Mouse (Mus musculus) neural tube, embryonic 12.5 days (tissue): ENCODE measurements around the gene Iglon5. TPM values are rescaled to one million over a fixed set of nuclear protein-coding genes. Genes with fewer than 3 reads are reported as not detected.
A peak's percentile ranks its signal among the peaks of the same experiment; 100 is the strongest.

ENCODE experiments used
- ATAC-seq: fragments of 200-750 bp; cut with Nextera tagmentation; 2 replicates; pipeline ENCODE4 v1.8.0; 2017; ENCODE audit warnings: low read depth, mild to moderate bottlenecking, moderate TSS enrichment, moderate library complexity; ENCODE audit not compliant: low FRiP score
- H3K27ac ChIP-seq: fragments of 300-500 bp; sonication (generic); 2 replicates; pipeline ENCODE4 v1.5.1; 2016
- H3K27me3 ChIP-seq: fragments of 300-500 bp; sonication (generic); replicated peaks from 2 replicates; pipeline ENCODE4 v1.6.1; 2016; ENCODE audit warnings: mild to moderate bottlenecking
- H3K36me3 ChIP-seq: fragments of 300-500 bp; sonication (generic); 2 replicates; pipeline ENCODE4 v1.6.1; 2016; ENCODE audit warnings: mild to moderate bottlenecking
- H3K4me1 ChIP-seq: fragments of 300-500 bp; sonication (generic); 2 replicates; pipeline ENCODE4 v1.6.1; 2016
- H3K4me2 ChIP-seq: fragments of 300-500 bp; sonication (generic); replicated peaks from 2 replicates; pipeline ENCODE4 v1.6.1; 2016; ENCODE audit warnings: mild to moderate bottlenecking
- H3K4me3 ChIP-seq: fragments of 300-500 bp; sonication (generic); 2 replicates; pipeline ENCODE4 v1.5.1; 2016
- H3K9ac ChIP-seq: fragments of 300-500 bp; sonication (generic); 2 replicates; pipeline ENCODE4 v1.6.1; 2016; ENCODE audit warnings: mild to moderate bottlenecking
- H3K9me3 ChIP-seq: fragments of 300-500 bp; sonication (generic); 2 replicates; pipeline ENCODE4 v1.6.1; 2016; ENCODE audit warnings: mild to moderate bottlenecking
- WGBS: fragments of 180-500 bp; shearing (Covaris S2); methylation state at CpG from one replicate; pipeline ENCODE4 v1.1.7; 2016; 5-methylcytosine and 5-hydroxymethylcytosine counted together
- polyA plus RNA-seq: library from polyadenylated mRNA; unstranded; fragments of >200 nt; fragmentation: Nextera tagmentation; extraction: Ambion mirVana; gene quantifications from 2 replicates; pipeline ENCODE4 v1.2.1, GENCODE M21; 2016

Gene Iglon5
- polyA plus RNA-seq, 1 experiment from 2014 or later: 4.0 TPM

DNA sequence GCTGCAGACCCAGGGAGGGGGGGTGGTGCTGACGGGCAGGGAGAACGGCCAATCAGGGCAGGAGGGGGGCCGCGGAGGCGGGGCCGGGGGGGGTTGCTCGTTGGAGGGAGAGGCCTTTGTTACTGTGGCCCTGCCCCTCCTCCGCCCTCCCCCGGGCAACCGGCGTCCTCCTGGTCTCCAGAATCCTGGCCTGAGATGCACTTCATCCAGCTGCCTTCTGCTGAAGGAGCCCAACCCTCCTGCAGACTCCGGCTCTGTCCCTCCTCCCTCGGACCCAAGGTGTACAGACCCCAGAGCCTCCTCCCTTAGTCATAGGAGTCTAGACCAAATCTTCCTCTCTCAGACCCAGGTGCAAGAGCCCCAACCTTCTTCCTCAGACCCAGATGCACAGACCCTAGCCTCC is 308 bp upstream of the Iglon5 start:
- 0% methylated on average over 7 of the region's 13 CpGs for WGBS
- peak; percentile 91 for ATAC-seq
- H3K27me3 ChIP-seq: 0 out of 2 replicates have a peak, but pooled peaks cover 8% of the 10 kb centered on the region
- peaks cover 12% of the 10 kb centered on the region; the same call in 1 of the 2 replicates for H3K4me1 ChIP-seq
- H3K4me2 ChIP-seq: peak overlapping the region; percentile 79
- peak overlapping the region; percentile 57; the same call in 1 of the 2 replicates for H3K27ac ChIP-seq
- H3K36me3 ChIP-seq: no peaks in the 10 kb centered on the region
- peak overlapping the region; percentile 63 for H3K4me3 ChIP-seq
- H3K9ac ChIP-seq: peak overlapping the region; percentile 83
- H3K9me3 ChIP-seq: no peaks in the 10 kb centered on the region

DNA sequence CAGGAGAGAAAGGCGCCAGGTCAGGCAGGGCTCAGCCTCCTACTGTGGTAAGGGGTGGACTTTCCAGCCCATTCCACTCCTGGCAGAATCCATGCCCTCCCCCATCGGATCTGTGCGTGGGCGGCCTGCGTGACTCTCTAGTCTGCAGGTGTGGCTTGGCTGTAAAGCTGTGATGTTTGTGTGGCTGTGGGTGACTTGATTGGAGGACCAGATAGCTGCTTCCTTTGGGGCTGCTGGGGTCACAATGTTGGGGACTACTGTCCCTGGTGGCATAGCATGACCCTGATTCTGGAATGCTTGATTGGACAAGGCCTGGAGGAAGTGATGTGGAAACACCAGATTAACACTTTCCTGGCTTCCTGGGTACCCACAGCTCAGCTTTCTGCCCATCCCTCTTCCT is 1.2 kb downstream of the Iglon5 start:
- no peaks in the 10 kb centered on the region for H3K36me3 ChIP-seq
- WGBS: 44% methylated on average over 5 of the region's 5 CpGs
- peak overlapping the region; percentile 79 for H3K4me2 ChIP-seq
- H3K9me3 ChIP-seq: no peaks in the 10 kb centered on the region
- peak overlapping the region; percentile 83; the same call in 1 of the 2 replicates for H3K9ac ChIP-seq
- no peak for ATAC-seq
- H3K27me3 ChIP-seq: 0 out of 2 replicates have a peak, but pooled peaks cover 5% of the 10 kb centered on the region
- H3K27ac ChIP-seq: no peak overlapping the region
- H3K4me1 ChIP-seq: peaks cover 12% of the 10 kb centered on the region; the same call in 1 of the 2 replicates
- peak overlapping the region; percentile 63 for H3K4me3 ChIP-seq

GRCm38 (mm10) chr7:43483236-43483635 is 6.6 kb downstream of the Iglon5 start:
- H3K4me3 ChIP-seq: no peak overlapping the region
- peaks cover 16% of the 10 kb centered on the region for H3K4me1 ChIP-seq
- peaks cover 6% of the 10 kb centered on the region; the same call in 1 of the 2 replicates for H3K36me3 ChIP-seq
- H3K4me2 ChIP-seq: no peak overlapping the region
- 18% methylated on average over 10 of the region's 10 CpGs for WGBS
- no peak overlapping the region for H3K9ac ChIP-seq
- no peaks in the 10 kb centered on the region for H3K9me3 ChIP-seq
- ATAC-seq: no peak
- peaks cover 13% of the 10 kb centered on the region for H3K27me3 ChIP-seq
- H3K27ac ChIP-seq: no peak overlapping the region

- Histone ChIP-seq H3K9me3 (no peaks in the 10 kb centered on the region), H3K9ac (0 out of 2 replicates have a peak overlapping the region, but pooled peaks have one; percentile 13), H3K27ac (no peak overlapping the region), H3K4me1 (peaks cover 16% of the 10 kb centered on the region), H3K4me3 (no peak overlapping the region), H3K27me3 (peaks cover 24% of the 10 kb centered on the region), H3K4me2 (no peak overlapping the region; the same call in 1 of the 2 replicates), H3K36me3 (peaks cover 6% of the 10 kb centered on the region; the same call in 1 of the 2 replicates)
- peak; percentile 87 for ATAC-seq
- 48% methylated on average over 8 of the region's 8 CpGs for WGBS
These were observed 7.7 kb downstream of the Iglon5 start for GRCm38 (mm10) chr7:43482090-43482716.

DNA sequence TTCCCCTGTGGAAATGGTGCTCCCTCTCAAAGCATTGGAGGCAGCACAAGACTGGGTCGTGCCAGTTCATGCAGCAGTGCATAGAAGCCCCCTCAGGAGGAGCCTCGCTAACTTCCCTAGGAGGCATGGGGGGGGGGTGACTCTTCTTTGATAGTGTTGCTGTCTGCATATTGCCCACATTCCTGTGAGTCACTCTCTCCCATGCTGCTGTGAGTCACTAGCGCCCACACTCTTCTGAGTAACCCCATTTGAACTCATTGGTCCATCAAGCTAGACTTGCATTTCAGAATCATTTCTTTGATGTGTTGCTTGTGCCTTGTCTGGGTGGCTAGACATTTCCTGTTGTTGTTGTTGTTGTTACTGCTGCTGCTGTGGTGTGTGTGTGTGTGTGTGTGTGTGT is 8.7 kb downstream of the Iglon5 start:
- 82% methylated on average over 3 of the region's 3 CpGs for WGBS
- no peak overlapping the region for H3K27ac ChIP-seq
- H3K27me3 ChIP-seq: peaks cover 34% of the 10 kb centered on the region
- peaks cover 6% of the 10 kb centered on the region; the same call in 1 of the 2 replicates for H3K36me3 ChIP-seq
- H3K9me3 ChIP-seq: no peaks in the 10 kb centered on the region
- H3K4me2 ChIP-seq: no peak overlapping the region
- no peak overlapping the region for H3K9ac ChIP-seq
- no peak overlapping the region for H3K4me3 ChIP-seq
- no peak for ATAC-seq
- H3K4me1 ChIP-seq: peaks cover 16% of the 10 kb centered on the region

GRCm38 (mm10) chr7:43476376-43476775 is 13.5 kb downstream of the Iglon5 start:
- no peak overlapping the region for H3K27ac ChIP-seq
- ATAC-seq: peak; percentile 22; the same call in 1 of the 2 replicates
- H3K9me3 ChIP-seq: no peaks in the 10 kb centered on the region
- no peak overlapping the region for H3K9ac ChIP-seq
- H3K27me3 ChIP-seq: peaks cover 60% of the 10 kb centered on the region
- peaks cover 14% of the 10 kb centered on the region; the same call in 1 of the 2 replicates for H3K36me3 ChIP-seq
- no peak overlapping the region for H3K4me3 ChIP-seq
- H3K4me2 ChIP-seq: no peak overlapping the region
- H3K4me1 ChIP-seq: no peaks in the 10 kb centered on the region
- 3% methylated on average over 13 of the region's 13 CpGs for WGBS

DNA sequence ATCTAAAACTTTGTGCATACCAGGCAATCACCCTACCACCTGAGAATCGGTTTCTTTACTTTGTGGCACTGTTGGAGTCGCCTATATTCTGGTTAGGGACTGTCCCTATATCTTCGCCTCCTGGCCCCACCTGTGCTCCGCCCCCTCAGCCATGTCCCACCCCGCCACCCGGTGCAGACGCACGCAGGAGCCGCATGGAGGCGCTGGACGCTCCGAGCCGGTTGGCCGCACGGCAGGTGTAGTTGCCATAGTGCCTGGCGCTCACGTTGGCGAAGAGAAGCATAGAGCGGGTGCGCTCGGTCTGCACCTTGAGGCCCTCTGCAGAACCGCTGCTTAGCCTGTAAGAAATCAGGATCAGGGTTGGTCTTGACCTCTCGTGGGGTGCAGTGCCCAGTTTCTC is 14.2 kb downstream of the Iglon5 start:
- Histone ChIP-seq H3K9me3 (no peaks in the 10 kb centered on the region), H3K27ac (no peak overlapping the region), H3K9ac (no peak overlapping the region), H3K27me3 (peaks cover 60% of the 10 kb centered on the region), H3K4me1 (no peaks in the 10 kb centered on the region), H3K4me3 (no peak overlapping the region), H3K36me3 (peaks cover 14% of the 10 kb centered on the region; the same call in 1 of the 2 replicates), H3K4me2 (no peak overlapping the region)
- no peak for ATAC-seq
- WGBS: 7% methylated on average over 23 of the region's 23 CpGs

GRCm38 (mm10) chr7:43470373-43470772 is 19.5 kb downstream of the Iglon5 start:
- Histone ChIP-seq H3K27ac (no peak overlapping the region), H3K4me3 (no peak overlapping the region), H3K4me1 (peaks cover 6% of the 10 kb centered on the region; the same call in 1 of the 2 replicates), H3K9ac (no peak overlapping the region), H3K36me3 (peaks cover 8% of the 10 kb centered on the region; the same call in 1 of the 2 replicates), H3K4me2 (no peak overlapping the region), H3K27me3 (peaks cover 26% of the 10 kb centered on the region), H3K9me3 (no peaks in the 10 kb centered on the region)
- no peak for ATAC-seq
- 39% methylated on average over 8 of the region's 8 CpGs for WGBS

DNA sequence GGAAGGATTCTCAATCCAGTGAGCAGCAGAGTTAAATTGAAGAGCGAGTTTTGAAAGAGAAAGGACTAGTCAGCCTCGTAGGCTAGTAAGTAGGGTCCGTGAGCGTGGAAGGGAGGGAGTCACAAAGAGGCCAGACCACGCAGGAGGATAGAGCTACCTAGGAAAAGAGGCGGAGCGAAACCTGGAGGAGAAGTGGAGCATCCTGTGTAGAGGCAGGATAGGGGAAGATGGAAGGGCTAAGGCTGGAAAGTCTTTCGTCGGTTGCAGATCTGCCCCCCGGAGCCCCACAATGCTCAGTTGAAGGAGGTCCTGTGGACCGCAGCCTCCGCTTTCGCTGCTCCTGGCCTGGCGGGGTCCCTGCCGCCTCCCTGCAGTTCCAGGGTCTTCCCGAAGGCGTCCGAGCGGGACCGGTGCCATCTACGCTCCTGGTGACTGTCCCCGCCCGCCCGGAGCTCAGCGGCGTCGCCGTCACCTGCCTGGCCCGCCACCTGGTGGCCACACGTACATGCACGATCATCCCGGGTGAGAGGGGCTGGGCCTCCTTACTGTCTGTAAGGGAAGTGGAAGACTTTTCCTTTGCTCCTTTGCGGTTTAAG is 23.7 kb downstream of the Iglon5 start:
- Histone ChIP-seq H3K9ac (peak overlapping the region; percentile 40; the same call in 1 of the 2 replicates), H3K27ac (no peak overlapping the region), H3K4me3 (peak overlapping the region; percentile 41), H3K4me2 (peak overlapping the region; percentile 79), H3K4me1 (peaks cover 12% of the 10 kb centered on the region; the same call in 1 of the 2 replicates), H3K27me3 (peaks cover 27% of the 10 kb centered on the region), H3K36me3 (no peaks in the 10 kb centered on the region), H3K9me3 (no peaks in the 10 kb centered on the region)
- under 1% methylated on average over 33 of the region's 33 CpGs for WGBS
- ATAC-seq: peak; percentile 68

DNA sequence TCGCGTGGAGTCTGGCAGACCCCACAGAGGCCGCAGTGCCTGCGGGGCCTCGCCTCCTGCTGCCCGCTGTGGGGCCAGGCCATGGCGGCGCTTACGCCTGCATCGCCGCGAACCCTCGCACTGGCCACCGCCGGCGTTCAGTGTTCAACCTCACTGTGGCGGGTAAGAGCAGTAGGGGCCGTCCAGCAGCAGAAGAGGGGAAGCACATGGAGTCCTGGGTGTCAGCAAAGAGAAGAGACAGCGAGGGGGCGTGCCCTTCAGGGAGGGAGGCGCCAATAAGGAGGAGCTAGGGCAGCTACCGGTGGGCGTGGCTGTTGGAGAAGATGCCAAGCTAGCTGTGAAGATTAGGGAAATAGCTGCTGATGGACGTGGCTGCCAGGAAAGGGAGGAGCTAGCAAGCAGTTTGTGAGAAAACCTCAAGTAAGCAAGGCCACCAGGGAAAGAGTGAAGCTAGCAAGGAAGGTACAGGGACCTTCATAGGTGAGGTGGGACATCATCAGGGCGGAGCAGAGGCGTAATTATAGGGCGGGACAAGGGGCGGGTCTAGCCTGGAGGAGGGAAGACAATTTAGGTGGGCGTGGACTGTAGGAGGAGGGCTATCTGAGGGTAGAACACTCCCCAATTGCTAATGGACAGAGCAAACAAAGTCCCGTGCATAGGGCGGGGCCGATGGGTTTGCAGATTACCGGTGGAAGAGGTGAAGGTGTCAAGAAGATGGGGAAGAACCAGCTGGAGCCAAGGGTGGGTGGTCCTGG is 24.4 kb downstream of the Iglon5 start:
- H3K36me3 ChIP-seq: no peaks in the 10 kb centered on the region
- peaks cover 12% of the 10 kb centered on the region; the same call in 1 of the 2 replicates for H3K4me1 ChIP-seq
- no peak overlapping the region for H3K27ac ChIP-seq
- ATAC-seq: peak; percentile 79
- H3K9me3 ChIP-seq: no peaks in the 10 kb centered on the region
- under 1% methylated on average over 33 of the region's 33 CpGs for whole genome bisulfite sequencing
- peak overlapping the region; percentile 41 for H3K4me3 ChIP-seq
- peaks cover 27% of the 10 kb centered on the region for H3K27me3 ChIP-seq
- peak overlapping the region; percentile 79 for H3K4me2 ChIP-seq
- peak overlapping the region; percentile 60 for H3K9ac ChIP-seq

- peak overlapping the region; percentile 41 for H3K4me3 ChIP-seq
- peak overlapping the region; percentile 79 for H3K4me2 ChIP-seq
- H3K27me3 ChIP-seq: peaks cover 27% of the 10 kb centered on the region
- no peaks in the 10 kb centered on the region for H3K9me3 ChIP-seq
- no peaks in the 10 kb centered on the region for H3K36me3 ChIP-seq
- H3K27ac ChIP-seq: no peak overlapping the region
- peaks cover 12% of the 10 kb centered on the region; the same call in 1 of the 2 replicates for H3K4me1 ChIP-seq
- H3K9ac ChIP-seq: peak overlapping the region; percentile 60; the same call in 1 of the 2 replicates
- peak; percentile 59 for ATAC-seq
- WGBS: 4% methylated on average over 35 of the region's 35 CpGs
These were observed 25.0 kb downstream of the Iglon5 start for GRCm38 (mm10) chr7:43464864-43465343.
